In the genomic region with DNA sequence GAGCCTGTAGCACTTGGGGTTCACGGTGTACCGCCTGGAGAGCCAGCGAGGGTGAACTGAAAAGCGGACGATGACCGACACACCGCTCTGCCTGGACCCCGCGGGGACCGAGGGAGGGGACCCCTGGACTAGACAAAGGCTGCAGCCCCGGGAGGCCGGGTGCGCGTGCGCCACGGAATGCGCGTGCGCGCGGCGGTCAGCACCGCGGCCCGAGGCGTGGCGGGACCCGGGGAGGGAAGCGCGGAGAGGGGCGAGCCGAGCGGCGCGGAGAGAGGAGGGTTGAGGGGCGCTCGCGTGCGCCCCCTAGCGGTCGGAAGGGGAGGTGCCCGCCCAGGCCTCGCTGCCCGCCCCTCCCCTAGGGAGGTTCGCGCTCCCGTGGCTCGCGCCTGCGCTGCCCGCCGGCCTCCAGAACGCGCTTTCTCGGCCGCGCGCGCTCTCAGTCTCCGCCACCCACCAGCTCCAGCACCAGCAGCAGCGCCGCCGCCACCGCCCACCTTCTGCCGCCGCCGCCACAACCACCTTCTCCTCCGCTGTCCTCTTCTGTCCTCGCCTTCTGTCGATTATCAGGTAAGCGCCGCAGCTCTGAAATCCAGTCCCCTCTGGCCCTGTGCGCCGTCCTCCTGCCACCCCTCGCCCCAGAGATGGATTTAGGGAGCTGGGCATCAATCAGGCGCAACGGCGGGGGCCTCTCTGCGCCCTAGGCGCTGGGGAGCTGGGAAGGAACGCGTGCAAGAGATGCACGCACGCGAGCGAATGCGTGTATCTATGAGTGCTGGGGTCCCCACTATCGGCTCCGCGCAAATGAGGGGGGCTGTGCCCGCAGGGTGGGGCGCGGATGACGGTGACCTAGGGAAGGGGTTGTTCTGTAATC, we compare ENCODE assay signal across 8 mouse cellular contexts. TPM values are rescaled to one million over a fixed set of nuclear protein-coding genes. Genes with fewer than 3 reads are reported as not detected.
A peak's percentile ranks its signal among the peaks of the same experiment; 100 is the strongest.
DNase-seq lines count a peak whose midpoint lies in the region; ATAC-seq and TF ChIP-seq lines count a peak whose summit lies in the region.

A gene (plus strand): TSS at position 350 of the 871 bp plus-strand sequence.

- no peaks in the 10 kb centered on the region for H3K9me3 ChIP-seq in forebrain, embryonic 12.5 days
- no peaks in the 10 kb centered on the region for H3K9me3 ChIP-seq in heart, postnatal 0 days (replicated peaks; ENCODE audit: control insufficient read depth, low read length)
- H3K9me3 ChIP-seq in liver, embryonic 15.5 days (replicated peaks), result no peaks in the 10 kb centered on the region
- no peaks in the 10 kb centered on the region for H3K9me3 ChIP-seq in neural tube, embryonic 13.5 days

- H3K27me3 ChIP-seq in forebrain, embryonic 12.5 days, result peaks cover 52% of the 10 kb centered on the region
- H3K27me3 ChIP-seq in heart, postnatal 0 days (ENCODE audit: control insufficient read depth, insufficient read depth, low read length), result peaks cover 50% of the 10 kb centered on the region
- peaks cover 75% of the 10 kb centered on the region for H3K27me3 ChIP-seq in liver, embryonic 15.5 days
- H3K27me3 ChIP-seq in neural tube, embryonic 13.5 days, result peaks cover 30% of the 10 kb centered on the region
- H3K27me3 ChIP-seq in testis, adult 2 months (ENCODE audit: control insufficient read depth, insufficient read depth, low read length), result no peaks in the 10 kb centered on the region

- peak; percentile 22; the same call in 1 of the 2 replicates for TF ChIP-seq POLR2A in testis, adult 2 months (IDR thresholded peaks at IDR 0.05; ENCODE audit: control insufficient read depth, low read depth, low read length)

- under 1% methylated on average over 66 of the region's 94 CpGs for WGBS in forebrain, embryonic 12.5 days
- under 1% methylated on average over 41 of the region's 94 CpGs for WGBS in heart, postnatal 0 days
- whole genome bisulfite sequencing in liver, embryonic 15.5 days (ENCODE audit: insufficient replicate concordance), result under 1% methylated on average over 84 of the region's 94 CpGs
- WGBS in neural tube, embryonic 13.5 days, result under 1% methylated on average over 74 of the region's 94 CpGs

- peak within 1 kb of the TSS; percentile 92 for H3K4me2 ChIP-seq in forebrain, embryonic 12.5 days
- H3K4me2 ChIP-seq in heart, postnatal 0 days (ENCODE audit: low read depth, low read length), result peak within 1 kb of the TSS; percentile 87
- H3K4me2 ChIP-seq in liver, embryonic 15.5 days, result peak within 1 kb of the TSS; percentile 78
- peak within 1 kb of the TSS; percentile 79 for H3K4me2 ChIP-seq in neural tube, embryonic 13.5 days

- peaks cover 38% of the 10 kb centered on the region for H3K4me1 ChIP-seq in forebrain, embryonic 12.5 days
- H3K4me1 ChIP-seq in heart, postnatal 0 days (ENCODE audit: control insufficient read depth, insufficient read depth), result peaks cover 11% of the 10 kb centered on the region
- H3K4me1 ChIP-seq in liver, embryonic 15.5 days (replicated peaks), result peaks cover 19% of the 10 kb centered on the region; the same call in 1 of the 2 replicates
- H3K4me1 ChIP-seq in neural tube, embryonic 13.5 days (replicated peaks), result peaks cover 40% of the 10 kb centered on the region
- peaks cover 30% of the 10 kb centered on the region for H3K4me1 ChIP-seq in testis, adult 2 months (ENCODE audit: control insufficient read depth, insufficient read depth, low read length)

- DNase-seq in CD8-positive naive resting alpha-beta T cell, adult 2 months (ENCODE audit: low read depth in 2 of 2, low spot score in 2 of 2), result peak; percentile 27 to 33
- peak; percentile 53 for DNase-seq in c-Kit-positive CD71-positive TER-119-negative erythroid progenitor cells, embryonic 14.5 days (ENCODE audit: low read depth)
- peak; percentile 85 for DNase-seq in heart, postnatal 0 days (ENCODE audit: low spot score)
- DNase-seq in kidney, postnatal 4 days, result peak; percentile 87 to 92

- ATAC-seq in forebrain, embryonic 12.5 days (ENCODE audit: low FRiP score), result peak; percentile 88
- peak; percentile 95 for ATAC-seq in heart, postnatal 0 days (ENCODE audit: insufficient read depth, low read depth)
- peak; percentile 85 for ATAC-seq in liver, embryonic 15.5 days (ENCODE audit: insufficient read depth)
- ATAC-seq in neural tube, embryonic 13.5 days (ENCODE audit: low read depth), result peak; percentile 65

- H3K36me3 ChIP-seq in forebrain, embryonic 12.5 days (replicated peaks), result no peaks in the 10 kb centered on the region
- no peaks in the 10 kb centered on the region for H3K36me3 ChIP-seq in heart, postnatal 0 days (replicated peaks; ENCODE audit: control insufficient read depth, insufficient read depth, low read length)
- no peaks in the 10 kb centered on the region for H3K36me3 ChIP-seq in liver, embryonic 15.5 days (replicated peaks)
- H3K36me3 ChIP-seq in neural tube, embryonic 13.5 days, result no peaks in the 10 kb centered on the region
- H3K36me3 ChIP-seq in testis, adult 2 months (ENCODE audit: control insufficient read depth, insufficient read depth, low read length), result no peaks in the 10 kb centered on the region

- peak; percentile 23; the same call in 1 of the 2 replicates for TF ChIP-seq EP300 in heart, postnatal 0 days (IDR thresholded peaks at IDR 0.05; ENCODE audit: low read depth)

- TF ChIP-seq CTCF in heart, postnatal 0 days (IDR thresholded peaks at IDR 0.05; ENCODE audit: low read depth), result peak; percentile 77
- TF ChIP-seq CTCF in testis, adult 2 months (IDR thresholded peaks at IDR 0.05; ENCODE audit: control insufficient read depth, insufficient read depth, insufficient replicate concordance, low read depth, low read length), result peak; percentile 96

- peak within 1 kb of the TSS; percentile 63 for H3K9ac ChIP-seq in forebrain, embryonic 12.5 days
- peak within 1 kb of the TSS; percentile 56 for H3K9ac ChIP-seq in heart, postnatal 0 days (replicated peaks; ENCODE audit: low read depth, low read length)
- no peak within 1 kb of the TSS for H3K9ac ChIP-seq in liver, embryonic 15.5 days
- H3K9ac ChIP-seq in neural tube, embryonic 13.5 days, result peak within 1 kb of the TSS; percentile 95

- H3K4me3 ChIP-seq in forebrain, embryonic 12.5 days (replicated peaks), result peak within 1 kb of the TSS; percentile 51
- peak within 1 kb of the TSS; percentile 65 for H3K4me3 ChIP-seq in heart, postnatal 0 days (ENCODE audit: low read depth, low read length)
- H3K4me3 ChIP-seq in liver, embryonic 15.5 days (replicated peaks), result peak within 1 kb of the TSS; percentile 56
- H3K4me3 ChIP-seq in neural tube, embryonic 13.5 days, result peak within 1 kb of the TSS; percentile 81
- peak within 1 kb of the TSS; percentile 92 for H3K4me3 ChIP-seq in testis, adult 2 months (ENCODE audit: control insufficient read depth, low read depth, low read length)

- peak within 1 kb of the TSS; percentile 79 for H3K27ac ChIP-seq in forebrain, embryonic 12.5 days
- H3K27ac ChIP-seq in heart, postnatal 0 days (ENCODE audit: low read depth), result peak within 1 kb of the TSS; percentile 22; the same call in 1 of the 2 replicates
- H3K27ac ChIP-seq in liver, embryonic 15.5 days (replicated peaks), result no peak within 1 kb of the TSS
- peak within 1 kb of the TSS; percentile 99 for H3K27ac ChIP-seq in neural tube, embryonic 13.5 days (replicated peaks)
- H3K27ac ChIP-seq in testis, adult 2 months (ENCODE audit: control insufficient read depth, insufficient read depth, low read depth, low read length), result no peak within 1 kb of the TSS; the same call in 1 of the 2 replicates

RNA-seq across cellular contexts. Expression of the gene that starts here (rescaled TPM):
- 115 and 134 TPM in 2 replicates for polyA plus RNA-seq in forebrain, embryonic 12.5 days (2016; fragmentation: Nextera tagmentation; extraction: Ambion mirVana)
- total RNA-seq in heart, postnatal 0 days (2014; rRNA removed; ENCODE audit: low replicate concordance), result 0.23 and 0.31 TPM in 2 replicates
- 0.34 and 0.63 TPM in 2 replicates for polyA plus RNA-seq in heart, postnatal 0 days (2015; fragmentation: Nextera tagmentation; extraction: Ambion mirVana)
- polyA plus RNA-seq in liver, embryonic 15.5 days (2015; fragmentation: Nextera tagmentation; extraction: Ambion mirVana), result 0.44 and 0.46 TPM in 2 replicates
- polyA plus RNA-seq in neural tube, embryonic 13.5 days (2015; fragmentation: Nextera tagmentation; extraction: Ambion mirVana), result 665 and 688 TPM in 2 replicates
- polyA plus RNA-seq in testis, adult 2 months (2012; rRNA removed), result 0.94 and 1.2 TPM in 2 replicates

Comparison
In these comparisons a context has a peak if more than half of its experiments do, and no peak if none do; other contexts are left out.
1. RNA of the gene that starts here (polyA plus RNA-seq): 665 to 688 TPM in neural tube, embryonic 13.5 days and 115 to 134 TPM in forebrain, embryonic 12.5 days; 0.94 to 1.2 TPM in testis, adult 2 months, 0.34 to 0.63 TPM in heart, postnatal 0 days and 0.44 to 0.46 TPM in liver, embryonic 15.5 days; every median in the first group is over 10 times any median in the second.
2. Peak in DNase-seq, ATAC-seq, H3K4me3 ChIP-seq, H3K27ac ChIP-seq, H3K9ac ChIP-seq and H3K4me2 ChIP-seq in heart, postnatal 0 days; RNA of the gene not detected or under 1 TPM.
3. Peak in ATAC-seq, H3K4me3 ChIP-seq and H3K4me2 ChIP-seq in liver, embryonic 15.5 days; RNA of the gene not detected or under 1 TPM.
4. DNase-seq: peak in every context shown above with its lines; median percentile 90 in kidney, postnatal 4 days; 85 in heart, postnatal 0 days; 53 in c-Kit-positive CD71-positive TER-119-negative erythroid progenitor cells, embryonic 14.5 days; 30 in CD8-positive naive resting alpha-beta T cell, adult 2 months.
5. H3K27ac ChIP-seq: peak in forebrain, embryonic 12.5 days (single experiment) and neural tube, embryonic 13.5 days (single experiment); none in liver, embryonic 15.5 days (single experiment) and testis, adult 2 months (single experiment).
6. Peak in every context shown above with its lines, with median percentiles within 50 percentile points of each other: ATAC-seq, H3K4me2 ChIP-seq and H3K4me3 ChIP-seq.